ENCODE assay signal across 9 mouse cellular contexts in the genomic region with DNA sequence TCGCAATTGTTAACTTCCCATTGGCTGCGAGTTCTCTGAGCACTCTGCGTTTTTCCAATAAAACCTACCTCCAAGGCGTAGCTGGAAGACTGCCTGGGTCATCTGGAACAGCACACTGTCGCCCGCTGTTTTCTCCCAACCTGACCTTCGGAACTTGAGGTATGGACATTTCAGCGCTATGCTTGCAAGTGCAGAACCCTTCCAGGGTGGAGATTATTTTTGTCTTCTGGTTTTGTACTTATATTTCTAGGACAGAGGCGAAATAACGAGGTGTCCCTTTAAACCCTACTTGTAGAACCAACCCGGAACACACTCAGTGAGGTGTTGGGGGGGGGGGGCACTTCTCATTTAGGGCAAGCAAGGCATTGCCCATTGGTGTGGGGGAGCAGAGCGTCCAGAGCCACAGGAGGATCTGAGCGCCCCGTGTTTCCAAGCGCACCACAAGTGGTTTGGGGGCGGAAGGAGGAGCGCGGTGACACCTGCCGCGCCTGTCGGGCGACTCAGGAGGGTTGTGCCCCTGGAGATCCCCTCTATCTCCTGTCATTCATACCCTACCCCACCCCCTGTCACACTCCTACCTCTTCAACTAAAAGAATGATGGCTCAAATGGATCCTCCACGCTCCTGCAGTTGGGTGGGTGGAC. TPM values are rescaled to one million over a fixed set of nuclear protein-coding genes. Genes with fewer than 3 reads are reported as not detected.
DNase-seq lines count a peak whose midpoint lies in the region.
"Had no signal": no experiment of that assay in that cellular context is flagged by ENCODE, and none has a peak within 500 bp of the region (broad histone marks: within the 10 kb centered on the region; RNA-seq: fewer than 3 reads in every experiment).

A gene (plus strand): TSS at position 576 of the 643 bp plus-strand sequence.

- DNase-seq in right cerebral cortex, adult 18-20 months, result peak; percentile 48
- DNase-seq in right cerebral cortex, postnatal 4 days, result no peak
- peak; percentile 25 for DNase-seq in cerebellum, adult 9-11 months
- peak; percentile 6 for DNase-seq in gastrocnemius, postnatal 14 days
- peak; percentile 33 for DNase-seq in induced T-regulatory cell, adult 2 months (ENCODE audit: low read depth)
- DNase-seq in left cerebral cortex, adult 8-10 months (ENCODE audit: low spot score in 2 of 2), result peak in 1 of 2 experiments; percentile 30
- peak; percentile 22 for DNase-seq in right cerebral cortex, postnatal 25 days

- no peaks in the 10 kb centered on the region for H3K79me2 ChIP-seq in macrophage (ENCODE audit: inconsistent target)

- no peak within 1 kb of the TSS for H3K27ac ChIP-seq in macrophage

- 2% methylated on average over 22 of the region's 23 CpGs for WGBS in macrophage (ENCODE audit: missing documents)

- intact Hi-C loops in gastrocnemius, postnatal 14 days (cut with DNase I; ENCODE audit: low total_unique reads), result loop anchor here (10.0 kb wide), 1 partner anchor 265 kb away; no protein-coding TSS in a partner anchor

- H3K36me3 ChIP-seq in macrophage (ENCODE audit: inconsistent target), result no peaks in the 10 kb centered on the region

- H3K4me3 ChIP-seq in macrophage (ENCODE audit: inconsistent target), result peak within 1 kb of the TSS; percentile 32

RNA-seq across cellular contexts. Expression of the gene that starts here (rescaled TPM):
- total RNA-seq in gastrocnemius, postnatal 14 days (2021), result 1 to 10 TPM; 7.3 to 8.4 TPM
- total RNA-seq in left cerebral cortex, adult 8-10 months (2022), result 10 to 100 TPM; 66.6 to 80.8 (median 72.4) TPM
- 1 to 10 TPM in 17 of 26 experiments, under 1 TPM in 5, not detected in 4; 0.30 to 2.9 (median 1.7) TPM for total RNA-seq in macrophage (2018; cell fraction: chromatin; rRNA removed)
- total RNA-seq in macrophage (2018; cell fraction: cytosol; rRNA removed), result under 1 TPM; 0.10 to 0.87 (median 0.30) TPM
- 1 to 10 TPM in 9 of 26 experiments, under 1 TPM in 17; 0.18 to 3.5 (median 0.77) TPM for total RNA-seq in macrophage (2018; cell fraction: nucleus; rRNA removed)
- polyA plus RNA-seq in macrophage (2018), result 0.11 to 0.30 TPM (median 0.25 TPM) in 3 replicates
- total RNA-seq: MEL had no signal

Comparison
In these comparisons a context has a peak if more than half of its experiments do, and no peak if none do; other contexts are left out.
1. RNA of the gene that starts here (total RNA-seq): 66.6 to 80.8 TPM in left cerebral cortex, adult 8-10 months; 7.3 to 8.4 TPM in gastrocnemius, postnatal 14 days; every median in the first group is over 4 times any median in the second.